Mouse (Mus musculus): ENCODE data around the gene Isg20l2.

Gene Isg20l2

DNA sequence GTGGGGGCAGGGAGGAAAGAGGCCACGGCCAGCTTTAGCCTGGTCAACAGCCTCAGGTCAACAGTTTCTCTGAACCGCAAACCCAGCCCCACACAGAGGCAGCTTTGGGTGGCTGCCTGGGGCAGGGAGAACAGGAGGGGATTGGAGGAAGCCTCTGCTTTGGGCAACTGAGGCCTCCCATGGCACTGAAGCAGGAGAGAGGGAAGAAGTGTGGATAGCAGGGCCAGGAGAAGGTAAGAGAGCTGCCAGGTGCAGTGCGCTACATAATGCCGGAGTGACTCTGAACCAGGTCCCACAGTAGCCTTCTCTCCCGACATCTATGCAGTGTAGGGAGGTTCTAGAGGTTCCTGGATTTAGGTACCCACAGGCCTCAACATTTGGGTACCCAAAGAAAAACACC is 50.6 kb downstream of the Isg20l2 start:
- DNase-seq, result no peak

DNA sequence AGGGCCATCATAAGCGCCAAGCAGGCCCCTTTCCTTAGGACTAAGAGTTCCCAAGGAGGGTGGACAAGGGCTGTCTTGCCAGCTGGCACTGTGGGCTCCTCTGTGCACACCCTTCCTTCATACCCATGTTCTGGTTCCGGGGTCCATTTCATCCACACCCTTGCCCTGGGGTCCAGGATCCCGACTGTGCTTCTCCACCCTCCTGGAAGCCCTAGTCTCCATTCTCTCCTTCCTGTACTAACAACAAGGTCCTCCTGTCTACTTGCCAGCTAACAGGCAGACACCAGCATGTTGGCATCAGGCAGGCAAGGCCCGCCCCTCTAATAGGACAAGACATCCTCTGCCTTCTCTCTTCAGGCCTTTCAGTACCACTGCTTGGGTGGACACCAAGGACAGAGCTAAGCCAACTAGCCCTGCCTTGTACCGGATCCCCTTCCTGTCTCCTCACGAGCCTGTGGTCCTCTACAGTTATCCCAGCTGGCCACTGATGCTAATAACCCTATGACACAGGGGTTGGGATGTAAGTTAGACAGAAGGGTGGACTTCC is 51.2 kb downstream of the Isg20l2 start:
- DNase-seq, result no peak

DNA sequence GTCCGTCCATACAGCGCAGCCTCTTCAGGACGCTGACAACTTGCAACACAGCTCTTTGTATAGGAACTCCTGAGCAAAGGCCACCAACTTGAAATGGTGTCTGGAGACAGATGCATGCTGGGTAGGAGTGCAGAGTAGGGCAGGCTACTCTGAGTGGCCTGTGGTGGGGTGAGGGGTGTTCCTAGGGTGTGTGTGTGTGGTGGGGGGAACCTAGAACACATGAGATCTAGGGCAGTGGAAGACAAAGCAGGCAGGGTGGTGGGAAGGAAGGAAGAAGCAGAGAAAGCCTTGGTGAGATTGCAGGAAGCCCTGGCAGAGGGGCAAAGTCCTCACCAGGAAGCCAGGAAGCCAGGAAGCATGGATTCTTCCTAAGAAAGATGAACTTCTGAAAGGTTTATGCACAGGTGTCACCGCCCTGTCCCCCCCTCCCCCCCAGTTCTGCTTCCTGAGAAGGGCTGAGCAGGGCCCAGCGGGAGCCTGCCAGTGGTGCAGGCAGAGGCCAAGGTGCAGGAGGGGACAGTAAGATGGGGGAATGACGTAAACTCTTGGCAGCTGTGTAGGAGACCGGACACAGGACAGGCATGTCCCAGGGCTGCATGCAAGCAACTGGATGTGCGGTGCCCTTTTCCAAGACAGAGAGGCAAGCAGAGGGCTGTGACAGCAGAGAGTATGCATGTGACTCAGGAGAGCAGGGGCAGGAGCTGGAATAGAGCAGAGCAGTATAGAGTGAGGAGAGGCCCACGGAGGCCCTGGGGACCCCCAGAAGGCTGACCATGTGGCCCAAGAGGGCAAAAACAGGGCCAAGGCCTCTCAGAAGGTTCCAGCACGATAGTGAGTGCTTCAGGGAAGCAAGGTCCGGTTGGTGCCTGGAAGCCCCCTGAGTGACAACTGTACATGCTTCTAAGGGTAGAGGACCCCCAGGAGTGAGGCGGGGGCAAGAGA is 52.1 kb downstream of the Isg20l2 start:
- no peak for DNase-seq

DNA sequence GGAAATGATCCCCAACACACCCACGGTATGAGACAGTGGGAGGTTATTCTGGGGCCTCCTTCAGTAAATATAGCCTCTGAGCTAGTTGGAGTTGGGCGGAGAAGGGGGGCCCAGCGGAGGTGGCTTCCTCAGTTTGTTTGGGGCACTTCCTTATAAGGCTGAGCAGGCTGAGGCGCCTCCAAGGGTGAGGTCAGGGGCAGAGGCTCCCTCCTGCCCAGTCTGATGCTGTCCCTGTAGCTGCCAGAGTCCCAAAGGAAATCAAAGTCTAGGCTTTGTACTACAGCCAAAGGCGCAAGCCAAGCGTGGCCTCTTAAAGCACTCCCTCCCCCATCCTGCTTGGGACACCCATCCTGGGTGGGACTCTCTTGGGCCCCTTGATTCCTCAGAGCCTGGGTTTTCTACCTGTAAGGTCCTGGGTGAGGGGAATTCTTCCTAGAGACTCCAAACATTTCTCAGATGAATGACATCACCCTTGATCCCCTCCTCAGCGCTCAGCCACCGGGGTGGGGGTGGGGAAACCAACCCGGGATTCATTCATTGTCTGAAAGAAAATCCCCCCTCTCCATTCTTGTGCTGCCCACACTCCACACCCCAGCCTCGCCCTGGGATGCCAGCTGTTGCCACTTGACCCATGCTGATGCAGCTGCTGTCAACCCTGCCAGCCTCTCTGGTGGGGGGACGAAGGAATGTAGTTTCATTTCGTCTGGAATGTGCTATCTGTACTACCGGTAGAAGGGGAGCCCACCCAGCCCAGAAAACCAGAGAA is 52.9 kb downstream of the Isg20l2 start:
- DNase-seq, result no peak

DNA sequence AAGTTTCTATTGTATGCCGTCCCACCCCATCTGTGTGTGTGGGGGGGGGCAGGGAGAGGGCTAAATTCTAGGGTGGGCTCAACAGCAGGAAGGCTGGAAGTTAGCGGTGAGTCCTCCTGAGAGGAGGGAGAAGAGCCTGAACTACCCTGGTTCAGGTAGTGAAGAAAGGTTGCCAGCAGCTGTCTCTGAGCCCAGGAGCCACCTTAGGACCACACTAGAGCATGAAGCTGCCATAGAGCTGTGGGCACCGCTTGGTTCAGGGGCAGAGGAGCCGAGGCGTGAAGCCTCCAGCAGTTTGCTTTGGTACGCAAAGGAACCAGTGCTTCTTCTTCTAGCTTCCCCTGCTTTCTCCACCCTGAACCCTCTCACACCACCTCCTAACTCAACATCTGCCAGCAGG is 53.5 kb downstream of the Isg20l2 start:
- no peak for DNase-seq

DNA sequence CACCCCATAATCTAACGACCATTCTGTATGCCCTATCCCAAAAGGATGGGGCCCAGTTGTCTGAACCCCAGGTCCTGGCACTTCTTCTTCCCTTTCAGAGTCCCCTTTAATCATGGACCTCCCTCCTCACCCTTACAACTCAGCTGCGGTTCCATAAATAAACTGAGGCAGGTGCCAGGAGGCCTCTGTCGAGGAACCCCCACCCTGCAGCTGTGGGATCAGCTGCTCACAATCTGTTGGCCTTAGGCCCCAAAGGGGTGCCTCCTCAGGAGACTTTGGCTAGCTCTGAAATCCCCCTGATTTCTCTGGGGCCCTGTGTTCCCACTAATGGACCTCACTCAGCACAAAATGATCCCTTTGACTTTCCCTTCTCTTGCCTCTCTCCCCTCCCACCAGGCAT is 54.0 kb downstream of the Isg20l2 start:
- DNase-seq, result no peak

DNA sequence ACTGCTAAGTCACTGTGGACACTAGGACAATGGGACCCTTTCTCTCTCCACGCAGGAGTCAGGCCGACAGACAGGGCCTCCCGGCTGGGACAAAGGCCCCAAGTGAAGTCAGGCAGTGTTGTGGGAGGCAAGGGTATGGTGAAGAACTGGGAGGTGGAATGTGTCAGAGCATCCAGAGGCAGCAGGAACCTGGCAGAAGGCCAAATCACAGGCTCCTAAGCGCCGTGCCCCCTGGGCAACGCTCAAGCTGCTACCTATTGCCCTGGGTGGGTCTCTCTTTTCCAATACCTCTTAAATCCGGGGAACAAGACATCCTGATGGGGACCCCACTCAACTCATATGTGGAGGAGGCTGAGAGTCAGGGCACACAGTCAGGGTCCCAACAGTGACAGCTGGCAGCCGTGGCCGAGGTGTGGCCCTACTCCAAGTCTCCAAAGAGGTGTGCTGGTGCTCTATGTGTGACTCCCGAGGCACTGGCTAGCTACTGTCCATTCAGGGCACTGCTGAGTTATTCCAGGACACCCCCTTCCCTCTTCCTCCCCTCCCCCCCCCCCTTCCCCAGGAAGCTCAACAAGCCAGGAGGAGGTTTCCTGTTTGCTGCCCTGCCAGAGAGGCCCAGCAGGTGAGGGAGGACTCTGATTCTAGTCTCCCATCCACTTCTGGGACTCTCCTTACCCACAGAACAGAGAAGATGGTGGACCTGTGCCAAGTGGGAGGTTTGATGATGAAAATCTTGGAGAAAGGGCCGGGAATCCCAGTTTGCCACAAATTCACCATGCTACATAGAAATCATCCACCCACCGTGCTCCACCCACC is 55.6 kb downstream of the Isg20l2 start:
- no peak for DNase-seq

DNA sequence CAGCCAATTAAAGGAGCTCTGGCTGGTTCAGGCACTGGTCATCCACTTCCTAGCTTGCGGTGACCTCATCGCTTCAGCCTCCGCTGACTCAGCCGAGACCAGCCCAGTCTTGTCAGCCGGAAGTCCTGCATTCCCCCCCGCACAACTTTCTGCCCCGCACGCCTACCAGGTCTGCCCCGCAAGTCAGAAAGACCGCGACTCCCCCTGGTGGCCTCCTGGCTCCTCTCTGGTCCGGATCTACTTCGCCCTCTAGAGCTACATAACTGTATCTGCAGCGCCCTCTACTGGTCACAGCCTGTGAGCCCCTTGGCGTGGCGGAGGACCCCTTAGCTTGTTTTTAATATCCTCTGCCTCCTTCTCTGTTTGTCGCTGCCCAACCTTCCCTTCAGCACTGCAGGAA is 56.8 kb downstream of the Isg20l2 start:
- DNase-seq, result peak; percentile 69 to 84

DNA sequence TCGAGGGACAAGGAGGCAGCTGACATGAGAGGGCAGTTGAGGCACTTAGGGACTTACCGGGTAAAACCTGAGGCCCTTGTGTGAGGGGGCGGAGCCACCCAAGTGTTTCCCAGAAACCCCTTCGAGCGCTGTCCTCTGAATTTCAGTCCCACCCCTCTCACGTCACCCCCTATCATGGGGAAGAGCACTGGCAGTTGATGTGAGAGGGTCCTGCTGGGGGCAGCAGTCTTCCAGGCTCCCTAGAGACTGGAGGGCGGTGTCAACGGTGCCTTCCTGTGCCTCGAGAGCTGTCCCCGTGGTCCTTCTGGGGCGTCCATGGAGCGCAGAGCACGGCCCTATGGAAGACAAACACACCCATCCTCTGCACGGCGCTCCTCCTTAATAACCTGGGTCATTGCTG is 57.5 kb downstream of the Isg20l2 start:
- DNase-seq, result no peak

DNA sequence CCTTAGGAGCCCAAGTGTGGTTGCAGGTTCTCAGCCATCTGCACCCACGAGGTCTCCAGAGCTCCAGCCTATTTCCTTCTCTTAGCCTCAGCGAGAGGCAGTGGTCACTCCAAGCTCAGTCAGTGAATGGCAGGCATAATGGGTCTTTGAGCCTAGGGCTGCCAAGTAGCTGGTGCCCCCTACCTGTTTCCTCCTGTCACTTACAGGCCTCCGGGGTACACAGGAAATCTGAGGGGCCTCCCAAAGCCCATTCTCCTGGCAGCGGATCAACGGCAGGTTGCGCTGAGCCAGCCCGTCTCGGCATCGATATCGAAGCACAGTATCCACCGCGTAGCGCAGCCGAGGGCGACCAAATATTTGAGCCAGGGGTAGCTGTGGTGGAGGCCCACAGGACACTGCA is 58.0 kb downstream of the Isg20l2 start:
- DNase-seq, result no peak

DNA sequence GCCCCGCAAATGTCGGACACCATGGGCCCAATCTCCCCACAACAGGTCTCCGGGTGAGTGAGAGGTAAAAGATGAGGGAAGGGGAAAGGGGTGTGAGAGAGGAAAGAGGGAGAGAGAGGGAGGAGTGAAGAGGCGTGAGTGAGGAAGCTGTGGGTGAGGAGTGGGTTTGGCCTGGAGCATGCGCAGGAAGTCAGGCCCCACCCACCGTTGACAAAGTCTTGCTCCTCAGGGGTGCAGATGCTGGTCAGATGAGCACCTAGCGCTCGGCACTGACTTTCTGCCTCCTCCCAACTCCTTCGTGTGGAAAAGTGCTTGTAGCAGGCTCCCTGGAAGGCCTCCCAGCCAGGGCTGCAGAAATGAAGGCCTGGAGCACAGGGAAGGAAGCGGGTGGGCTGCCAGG is 59.8 kb downstream of the Isg20l2 start:
- DNase-seq, result no peak

All from spleen, adult 18-20 months (tissue).